Mouse (Mus musculus) cerebellum, adult 9-11 months (tissue): ENCODE measurements around the gene Mlc1.
A peak's percentile ranks its signal among the peaks of the same experiment; 100 is the strongest.

Source experiments
- DNase-seq: peaks from one replicate; pipeline ENCODE4 v3.0.0; 2022

Gene Mlc1

DNA sequence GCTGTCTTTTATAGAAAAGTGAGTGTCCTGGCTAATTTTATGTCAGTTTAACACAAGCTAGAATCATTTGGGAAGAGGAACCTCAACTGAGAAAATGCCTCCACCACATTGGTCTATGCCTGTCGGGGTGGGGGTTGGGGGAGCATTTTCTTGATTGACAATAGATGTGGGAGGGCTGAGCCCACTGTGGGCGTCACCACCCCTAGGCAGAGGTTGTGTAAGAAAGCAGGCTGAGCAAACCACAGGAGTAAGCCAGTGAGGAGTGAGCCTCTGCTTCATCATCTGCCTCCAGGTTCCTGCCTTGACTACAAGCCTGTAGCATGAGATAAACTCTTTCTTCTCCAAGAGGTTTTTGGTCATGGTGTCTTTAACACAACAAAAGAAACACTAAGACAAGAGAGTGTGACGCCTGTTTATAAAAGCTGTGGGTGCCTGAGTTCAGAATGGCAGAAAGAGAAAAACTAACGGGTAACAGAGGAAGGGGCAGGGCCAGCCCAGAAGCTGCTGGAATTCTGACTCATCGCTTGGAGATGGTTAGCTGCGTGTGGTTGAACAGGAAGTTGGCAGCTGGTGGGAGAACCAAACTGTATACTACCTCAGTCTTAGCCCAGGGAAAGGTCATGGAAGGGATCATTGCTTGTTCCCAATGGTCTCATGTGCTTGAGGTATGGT, 42.1 kb downstream of the Mlc1 start:
- no peak for DNase-seq

DNA sequence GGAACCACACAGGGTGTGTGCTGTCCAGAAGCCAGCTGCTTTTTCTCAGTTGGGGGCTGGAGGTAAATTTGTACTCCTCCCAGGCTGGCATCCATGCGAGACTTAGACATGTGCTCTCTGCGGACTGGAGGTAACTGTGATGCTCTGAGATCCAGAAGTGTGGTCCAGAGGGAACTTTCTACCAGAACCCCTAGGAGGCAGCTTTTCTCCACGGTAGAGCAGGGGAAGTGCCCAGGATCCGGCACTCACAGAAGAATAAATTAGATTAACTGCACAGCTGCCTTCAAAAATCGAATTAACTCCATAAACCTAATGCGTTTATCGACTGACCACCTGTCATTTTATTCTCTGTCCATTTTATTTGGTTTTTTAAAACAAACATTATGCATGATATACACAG, 44.7 kb downstream of the Mlc1 start:
- DNase-seq, result no peak

DNA sequence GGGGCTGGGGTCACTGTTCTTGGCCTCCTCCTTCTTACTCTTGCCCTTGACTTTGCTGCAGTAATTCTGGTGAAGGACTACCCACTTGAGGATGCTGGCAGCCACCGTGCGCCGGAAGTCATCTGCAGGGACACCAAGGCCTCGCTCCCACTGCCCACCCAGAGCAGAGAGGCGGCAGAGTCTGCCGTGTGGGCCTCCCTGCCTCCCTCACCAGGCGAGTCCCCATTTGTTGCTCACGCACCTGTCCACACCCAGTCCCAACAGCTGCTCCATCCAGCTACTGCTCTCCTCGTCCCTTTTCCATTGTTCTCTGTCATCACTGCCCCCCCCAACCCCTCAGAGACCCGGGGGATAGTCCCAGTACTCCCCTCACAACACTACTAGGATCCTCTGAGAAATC, 46.1 kb downstream of the Mlc1 start:
- no peak for DNase-seq

DNA sequence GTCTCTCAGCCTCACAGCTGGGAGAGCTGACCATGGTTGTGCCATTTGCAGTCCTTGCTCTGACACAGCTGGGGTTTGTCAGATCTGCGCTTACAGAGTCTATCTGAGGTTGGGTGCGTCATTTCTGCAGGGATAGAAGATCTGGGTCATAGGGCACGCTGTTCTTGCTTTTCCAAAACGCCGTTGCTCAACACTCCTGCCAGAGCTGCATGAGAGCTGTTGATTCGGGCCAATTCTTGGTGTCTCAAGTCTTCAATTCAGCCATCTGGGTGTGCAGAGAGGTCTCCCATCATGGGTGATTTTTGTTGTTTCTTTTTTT, 56.9 kb downstream of the Mlc1 start:
- no peak for DNase-seq

GRCm38 (mm10) chr15:88921131-88921991, 57.4 kb downstream of the Mlc1 start:
- peak; percentile 76 for DNase-seq

DNA sequence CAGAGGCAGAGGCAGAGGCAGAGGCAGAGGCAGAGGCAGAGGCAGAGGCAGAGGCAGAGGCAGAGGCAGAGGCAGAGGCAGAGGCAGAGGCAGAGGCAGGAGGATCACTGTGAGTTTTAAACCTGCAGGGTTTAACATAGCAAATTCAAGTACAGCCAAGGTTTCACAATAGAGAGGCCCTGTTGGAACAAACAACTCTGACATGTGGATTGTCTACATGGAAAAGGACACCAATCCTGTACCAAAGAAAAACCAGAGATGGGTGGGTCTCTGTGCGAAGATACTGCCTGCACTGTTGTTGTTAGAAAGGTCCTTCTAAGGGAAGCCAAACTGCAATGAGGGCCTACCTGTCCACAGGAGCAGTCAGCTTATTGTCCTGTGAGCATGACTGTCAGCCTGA, 58.7 kb downstream of the Mlc1 start:
- DNase-seq, result no peak

- no peak for DNase-seq
These were observed 59.5 kb downstream of the Mlc1 start for GRCm38 (mm10) chr15:88919328-88919727.

GRCm38 (mm10) chr15:88917126-88917525, 61.7 kb downstream of the Mlc1 start:
- no peak for DNase-seq

DNA sequence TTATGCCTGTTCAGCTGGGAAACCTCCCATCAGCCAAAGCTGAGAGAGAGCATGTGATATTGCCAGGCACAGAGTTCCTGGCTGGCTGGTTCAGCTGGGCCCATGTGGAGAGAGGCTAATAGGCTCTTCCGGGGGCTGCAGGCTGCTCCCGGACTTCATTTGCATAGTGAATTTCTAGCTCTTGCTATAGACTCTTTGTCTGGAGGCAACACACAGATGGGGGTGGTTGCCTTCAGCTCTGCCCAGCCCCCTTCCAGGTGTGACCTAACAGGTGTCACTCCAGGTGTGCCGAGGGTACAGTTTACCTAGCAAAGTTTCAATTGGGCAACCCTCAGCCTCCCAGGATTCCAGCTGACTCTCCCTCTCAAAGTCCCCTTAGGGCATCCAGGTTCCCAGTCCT, 62.4 kb downstream of the Mlc1 start:
- DNase-seq, result no peak

GRCm38 (mm10) chr15:88915046-88915445, 63.8 kb downstream of the Mlc1 start:
- DNase-seq, result no peak

- no peak for DNase-seq
These were observed 72.5 kb downstream of the Mlc1 start for GRCm38 (mm10) chr15:88906347-88906746.
